Mouse (Mus musculus) ES-Bruce4 (cell line): ENCODE results near the gene Cdc42bpb. TPM values are rescaled to one million over a fixed set of nuclear protein-coding genes. Genes with fewer than 3 reads are reported as not detected.

Experiments used
- H3K27ac ChIP-seq: 2 replicates; pipeline ENCODE4 v1.5.1; 2012; ENCODE audit warnings: low read length, inconsistent platforms; ENCODE audit not compliant: insufficient read depth
- H3K27me3 ChIP-seq: 2 replicates; pipeline ENCODE4 v1.6.1; 2012; ENCODE audit warnings: mild to moderate bottlenecking, low read length, inconsistent platforms; ENCODE audit not compliant: control insufficient read depth, poor library complexity, insufficient read depth, severe bottlenecking
- H3K36me3 ChIP-seq: 2 replicates; pipeline ENCODE4 v1.6.1; 2012; ENCODE audit warnings: inconsistent platforms, mild to moderate bottlenecking, low read length, moderate library complexity; ENCODE audit not compliant: control insufficient read depth, poor library complexity, insufficient read depth, severe bottlenecking
- H3K4me1 ChIP-seq: one replicate; pipeline ENCODE4 v1.8.1; 2011; ENCODE audit warnings: low read length; ENCODE audit not compliant: control insufficient read depth, insufficient read depth
- H3K4me3 ChIP-seq: 2 replicates; pipeline ENCODE4 v1.5.1; 2011; ENCODE audit warnings: low read depth, mild to moderate bottlenecking, low read length
- H3K9ac ChIP-seq: 2 replicates; pipeline ENCODE4 v1.6.1; 2012; ENCODE audit warnings: low read depth, mild to moderate bottlenecking, inconsistent platforms; ENCODE audit not compliant: poor library complexity, severe bottlenecking
- H3K9me3 ChIP-seq: replicated peaks from 2 replicates; pipeline ENCODE4 v1.6.1; 2012; ENCODE audit warnings: mild to moderate bottlenecking, low read length, inconsistent platforms; ENCODE audit not compliant: control insufficient read depth, poor library complexity, insufficient read depth, severe bottlenecking
- CTCF ChIP-seq: IDR thresholded peaks from one replicate; pipeline ENCODE4 v1.8.1; 2011; ENCODE audit warnings: low read depth, low read length
- EP300 ChIP-seq: IDR thresholded peaks from 2 replicates; pipeline ENCODE4 v1.6.1; 2011; ENCODE audit warnings: low read depth, low read length; ENCODE audit not compliant: insufficient read depth
- POLR2A ChIP-seq: IDR thresholded peaks from one replicate; pipeline ENCODE4 v1.8.1; 2011; ENCODE audit warnings: low read length; ENCODE audit not compliant: insufficient read depth
- polyA plus RNA-seq: library from polyadenylated mRNA; stranded (reverse); fragments of >200 nt; gene quantifications from 2 replicates; pipeline ENCODE4 v1.2.4, GENCODE M21; 2011; ENCODE audit warnings: low read depth; ENCODE audit not compliant: missing spikeins, insufficient read depth, insufficient read length

Cdc42bpb gene
- polyA plus RNA-seq, 1 experiment = 52.3 TPM

DNA sequence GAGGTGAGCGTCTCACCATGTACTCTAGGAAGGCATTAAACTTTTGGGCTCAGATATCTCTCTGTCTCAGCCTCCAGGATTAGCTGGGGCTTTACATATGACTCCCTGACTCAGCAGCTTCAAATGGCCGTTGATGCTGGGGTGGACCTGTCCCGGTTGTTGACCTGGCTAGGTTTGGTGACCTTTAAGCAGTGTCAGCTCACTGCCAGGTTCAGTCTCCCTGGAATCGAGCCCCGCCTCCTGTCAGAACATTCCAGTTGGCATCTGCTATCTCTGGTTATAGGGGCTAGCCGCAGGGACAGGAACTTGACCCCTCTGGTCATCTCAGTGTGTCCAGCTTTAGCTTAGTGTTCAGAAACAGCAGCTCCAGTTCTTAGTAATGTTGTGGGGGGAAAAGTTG, 101.1 kb downstream of the Cdc42bpb start:
- TF ChIP-seq EP300 (no peak), POLR2A (no peak), CTCF (no peak)
- Histone ChIP-seq H3K4me3 (no peak overlapping the region), H3K27me3 (peaks cover 4% of the 10 kb centered on the region), H3K9ac (no peak overlapping the region), H3K36me3 (no peaks in the 10 kb centered on the region), H3K27ac (no peak overlapping the region), H3K4me1 (no peaks in the 10 kb centered on the region), H3K9me3 (no peaks in the 10 kb centered on the region)

GRCm38 (mm10) chr12:111275150-111275841, 102.2 kb downstream of the Cdc42bpb start:
- H3K4me3 ChIP-seq = peak overlapping the region; percentile 53
- TF ChIP-seq EP300 = no peak
- TF ChIP-seq CTCF = no peak
- TF ChIP-seq POLR2A = no peak

DNA sequence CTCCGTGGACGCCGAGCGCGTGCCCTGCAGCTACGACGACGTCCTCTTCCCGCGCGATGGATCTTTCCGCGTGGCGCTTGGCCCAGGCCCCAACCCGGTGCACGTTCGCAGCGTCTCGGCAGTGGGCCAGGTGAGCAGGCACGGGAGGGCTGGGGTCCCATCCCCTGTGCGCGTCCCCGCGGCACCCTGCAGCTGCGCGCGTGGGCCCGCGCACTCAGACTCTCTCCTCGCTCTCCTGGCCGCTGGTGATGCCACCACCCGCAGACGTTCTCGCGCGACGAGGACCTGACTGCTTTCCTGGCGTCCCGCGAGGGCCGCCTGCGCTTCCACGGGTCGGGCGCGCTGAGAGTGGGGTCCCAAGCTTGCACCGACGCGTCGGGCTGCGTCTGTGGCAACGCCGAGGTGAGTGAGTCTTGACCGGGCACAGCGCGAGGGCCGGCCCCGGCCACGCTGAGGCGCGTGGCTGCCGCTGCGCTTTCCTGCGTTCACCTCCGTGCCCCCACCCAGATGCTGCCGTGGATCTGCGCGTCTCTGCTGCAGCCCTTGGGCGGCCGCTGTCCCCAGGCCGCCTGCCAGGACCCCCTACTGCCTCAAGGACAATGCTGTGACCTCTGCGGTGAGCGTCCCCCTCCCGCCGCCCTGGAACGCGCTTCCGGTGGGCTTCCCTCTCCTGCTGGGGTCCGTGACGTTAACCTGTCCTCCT, 102.9 kb downstream of the Cdc42bpb start:
- Histone ChIP-seq H3K4me3 (peak overlapping the region; percentile 53), H3K36me3 (no peaks in the 10 kb centered on the region), H3K27ac (no peak overlapping the region), H3K27me3 (peaks cover 4% of the 10 kb centered on the region), H3K9me3 (no peaks in the 10 kb centered on the region), H3K9ac (peak overlapping the region; percentile 10; the same call in 1 of the 2 replicates), H3K4me1 (peaks cover 2% of the 10 kb centered on the region)
- no peak for TF ChIP-seq POLR2A
- no peak for TF ChIP-seq EP300
- no peak for TF ChIP-seq CTCF

More at GRCm38 (mm10) chr12:111275150-111275841, 102.2 kb downstream of the Cdc42bpb start:
- H3K27ac ChIP-seq = no peak overlapping the region
- H3K9me3 ChIP-seq = no peaks in the 10 kb centered on the region
- H3K9ac ChIP-seq = 0 out of 2 replicates have a peak overlapping the region, but pooled peaks have one; percentile 11
- H3K4me1 ChIP-seq = no peaks in the 10 kb centered on the region
- H3K27me3 ChIP-seq = peaks cover 4% of the 10 kb centered on the region
- H3K36me3 ChIP-seq = no peaks in the 10 kb centered on the region

- H3K4me3 ChIP-seq = 0 out of 2 replicates have a peak overlapping the region, but pooled peaks have one; percentile 53
- H3K27me3 ChIP-seq = peaks cover 4% of the 10 kb centered on the region
- H3K4me1 ChIP-seq = peaks cover 3% of the 10 kb centered on the region
- no peak overlapping the region for H3K27ac ChIP-seq
- H3K9me3 ChIP-seq = no peaks in the 10 kb centered on the region
- no peaks in the 10 kb centered on the region for H3K36me3 ChIP-seq
- TF ChIP-seq POLR2A (no peak), CTCF (no peak), EP300 (no peak)
- H3K9ac ChIP-seq = peak overlapping the region; percentile 10; the same call in 1 of the 2 replicates
Observed at GRCm38 (mm10) chr12:111274006-111274405, 103.5 kb downstream of the Cdc42bpb start.

DNA sequence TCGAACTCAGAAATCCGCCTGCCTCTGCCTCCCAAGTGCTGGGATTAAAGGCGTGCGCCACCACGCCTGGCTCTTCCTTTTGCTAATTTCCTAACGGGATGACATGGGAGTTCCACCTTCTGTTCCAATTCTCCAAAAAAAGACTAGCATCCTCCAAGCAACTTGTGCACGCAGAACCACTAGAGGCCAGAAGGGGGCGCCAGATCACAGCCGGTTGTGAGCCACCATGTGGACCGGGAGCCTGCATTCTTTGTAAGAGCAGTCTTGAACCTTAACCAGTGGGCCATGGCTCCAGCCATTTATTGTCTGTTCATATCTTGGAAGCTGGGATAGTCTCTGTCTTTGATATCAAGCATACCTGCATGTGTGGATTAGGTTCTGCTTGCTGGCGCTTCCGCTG, 105.1 kb downstream of the Cdc42bpb start:
- H3K9me3 ChIP-seq = no peaks in the 10 kb centered on the region
- peaks cover 3% of the 10 kb centered on the region for H3K4me1 ChIP-seq
- H3K9ac ChIP-seq = no peak overlapping the region
- H3K36me3 ChIP-seq = no peaks in the 10 kb centered on the region
- H3K27me3 ChIP-seq = peaks cover 4% of the 10 kb centered on the region
- TF ChIP-seq POLR2A (no peak), EP300 (0 out of 2 replicates have a peak, but pooled peaks have one; percentile 29), CTCF (peak; percentile 92)
- H3K4me3 ChIP-seq = no peak overlapping the region
- no peak overlapping the region for H3K27ac ChIP-seq
